Mouse (Mus musculus) limb, embryonic 13.5 days (tissue): ENCODE data around the gene Prss43. TPM values are rescaled to one million over a fixed set of nuclear protein-coding genes. Genes with fewer than 3 reads are reported as not detected.
"Not testable (repeated sequence)": the region's sequence is repeated elsewhere in the genome, so short reads cannot be mapped to it uniquely, and the experiment has no call there.

Source experiments
- ATAC-seq: fragments of 200-750 bp; cut with Nextera tagmentation; 2 replicates; pipeline ENCODE4 v1.8.0; 2017; ENCODE audit warnings: low read depth, moderate number of reproducible peaks, moderate TSS enrichment; ENCODE audit not compliant: low FRiP score
- H3K27ac ChIP-seq: fragments of 300-500 bp; sonication (generic); 2 replicates; pipeline ENCODE4 v1.5.1; 2015; ENCODE audit warnings: inconsistent platforms, mild to moderate bottlenecking, moderate library complexity
- H3K27me3 ChIP-seq: fragments of 300-500 bp; sonication (generic); 2 replicates; pipeline ENCODE4 v1.6.1; 2015; ENCODE audit warnings: mild to moderate bottlenecking, inconsistent platforms
- H3K36me3 ChIP-seq: fragments of 300-500 bp; sonication (generic); 2 replicates; pipeline ENCODE4 v1.6.1; 2015; ENCODE audit warnings: inconsistent platforms, mild to moderate bottlenecking, moderate library complexity
- H3K4me1 ChIP-seq: fragments of 300-500 bp; sonication (generic); 2 replicates; pipeline ENCODE4 v1.6.1; 2015; ENCODE audit warnings: inconsistent platforms
- H3K4me2 ChIP-seq: fragments of 300-500 bp; sonication (generic); replicated peaks from 2 replicates; pipeline ENCODE4 v1.6.1; 2015; ENCODE audit warnings: inconsistent platforms, mild to moderate bottlenecking, moderate library complexity
- H3K4me3 ChIP-seq: fragments of 300-500 bp; sonication (generic); 2 replicates; pipeline ENCODE4 v1.5.1; 2015; ENCODE audit warnings: moderate library complexity, mild to moderate bottlenecking, inconsistent platforms
- H3K9ac ChIP-seq: fragments of 300-500 bp; sonication (generic); 2 replicates; pipeline ENCODE4 v1.6.1; 2015; ENCODE audit warnings: mild to moderate bottlenecking, inconsistent platforms
- H3K9me3 ChIP-seq: fragments of 300-500 bp; sonication (generic); 2 replicates; pipeline ENCODE4 v1.6.1; 2016; ENCODE audit warnings: inconsistent platforms
- WGBS: fragments of 180-500 bp; shearing (Covaris S2); methylation state at CpG from one replicate; pipeline ENCODE4 v1.1.7; 2015; 5-methylcytosine and 5-hydroxymethylcytosine counted together
- polyA plus RNA-seq: library from polyadenylated mRNA; unstranded; fragments of >200 nt; fragmentation: Nextera tagmentation; extraction: Ambion mirVana; gene quantifications from 2 replicates; pipeline ENCODE4 v1.2.1, GENCODE M21; 2015

Gene Prss43
- polyA plus RNA-seq, 1 experiment from 2014 or later: not detected

DNA sequence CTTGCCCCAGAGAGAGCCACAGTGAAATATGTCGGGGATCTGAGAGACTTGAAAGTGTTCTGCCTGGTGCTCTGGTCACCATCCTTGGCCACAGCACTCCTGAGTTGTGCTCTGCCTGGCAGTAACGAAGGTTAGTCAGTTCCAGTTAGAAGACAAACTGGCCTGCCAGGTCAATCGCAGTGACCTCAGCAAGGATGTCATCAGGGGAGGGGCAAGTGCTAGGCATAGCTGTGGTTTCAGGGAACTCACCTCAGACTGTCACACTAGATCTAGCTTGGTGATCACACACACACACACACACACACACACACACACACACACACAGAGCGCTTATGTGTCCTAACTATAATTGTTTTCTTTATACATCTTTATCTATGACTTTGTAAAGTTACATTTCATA is 23.2 kb upstream of the Prss43 start:
- no peak overlapping the region for H3K4me3 ChIP-seq
- H3K4me1 ChIP-seq: no peaks in the 10 kb centered on the region
- H3K4me2 ChIP-seq: no peak overlapping the region
- no peaks in the 10 kb centered on the region for H3K9me3 ChIP-seq
- no peak overlapping the region for H3K9ac ChIP-seq
- 59% methylated on average over 4 of the region's 4 CpGs for WGBS
- H3K27ac ChIP-seq: no peak overlapping the region
- no peaks in the 10 kb centered on the region for H3K27me3 ChIP-seq
- no peaks in the 10 kb centered on the region for H3K36me3 ChIP-seq
- no peak for ATAC-seq

DNA sequence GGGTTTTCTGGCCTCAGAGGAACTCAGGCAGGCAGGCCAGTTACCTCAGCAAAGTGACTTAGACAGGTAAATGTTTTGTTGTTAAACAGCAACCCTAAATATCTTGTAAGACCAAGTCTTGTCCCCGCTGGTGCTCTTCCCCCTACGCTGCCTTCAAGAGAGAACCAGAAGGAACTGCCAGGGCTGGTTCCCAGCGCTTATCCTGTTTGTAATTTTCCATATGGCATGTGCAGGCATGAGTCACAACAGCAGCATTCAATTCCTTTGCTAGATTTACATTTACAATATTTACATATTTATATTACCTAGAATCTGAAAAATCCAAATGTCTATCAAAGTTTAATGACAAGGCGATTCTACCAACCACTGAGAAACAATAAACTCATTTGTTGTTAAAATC is 16.4 kb upstream of the Prss43 start:
- H3K4me3 ChIP-seq: no peak overlapping the region
- H3K4me2 ChIP-seq: no peak overlapping the region
- no peaks in the 10 kb centered on the region for H3K36me3 ChIP-seq
- 69% methylated on average over 4 of the region's 4 CpGs for WGBS
- no peak overlapping the region for H3K9ac ChIP-seq
- H3K27me3 ChIP-seq: no peaks in the 10 kb centered on the region
- no peak overlapping the region for H3K27ac ChIP-seq
- H3K4me1 ChIP-seq: no peaks in the 10 kb centered on the region
- no peaks in the 10 kb centered on the region for H3K9me3 ChIP-seq
- no peak for ATAC-seq

DNA sequence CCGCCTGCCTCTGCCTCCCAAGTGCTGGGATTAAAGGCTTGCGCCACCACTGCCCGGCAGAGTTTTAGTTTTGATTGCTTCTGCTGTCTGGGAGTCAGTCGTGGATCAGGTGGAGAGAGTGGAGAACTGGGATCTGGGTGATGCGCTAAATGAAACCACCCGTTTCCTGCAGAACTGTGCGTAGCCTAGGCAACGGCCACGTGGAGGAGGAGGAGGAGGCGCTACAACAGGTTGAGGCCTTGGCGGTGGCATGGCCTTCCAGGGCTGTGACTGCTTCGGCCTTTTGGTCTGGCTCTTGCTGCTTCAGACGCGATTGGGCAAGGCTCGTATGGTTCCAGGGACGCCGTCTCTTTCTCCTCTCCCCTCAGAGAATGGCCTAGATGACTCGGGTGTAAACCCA is 12.7 kb upstream of the Prss43 start, which contains the start of gene Prss44:
Gene Prss44 (plus strand): TSS at position 206 of the 400 bp plus-strand sequence.
- WGBS: 57% methylated on average over 18 of the region's 18 CpGs
- H3K4me2 ChIP-seq: no peak within 1 kb of the TSS

DNA sequence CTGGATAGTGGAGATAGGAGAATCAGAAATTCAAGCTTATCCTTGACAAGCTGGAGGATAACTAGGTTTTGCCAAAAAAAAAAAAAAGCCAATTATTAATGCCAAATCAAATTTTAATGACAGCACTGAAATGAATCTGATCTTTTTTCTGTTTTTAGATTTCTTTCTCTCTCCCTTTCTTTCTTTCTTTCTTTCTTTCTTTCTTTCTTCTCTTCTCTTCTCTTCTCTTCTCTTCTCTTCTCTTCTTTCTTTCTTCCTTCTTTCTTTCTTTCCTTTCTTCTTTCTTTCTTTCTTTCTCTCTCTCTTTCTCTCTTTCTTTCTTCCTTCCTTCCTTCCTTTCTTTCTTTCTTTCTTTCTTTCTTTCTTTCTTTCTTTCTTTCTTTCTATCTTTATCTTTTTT is 5.9 kb upstream of the Prss43 start:
- ATAC-seq, H3K27ac ChIP-seq, H3K36me3 ChIP-seq, H3K9ac ChIP-seq, H3K4me2 ChIP-seq, H3K27me3 ChIP-seq, H3K9me3 ChIP-seq, H3K4me1 ChIP-seq, H3K4me3 ChIP-seq: not testable (repeated sequence)

More for the DNA sequence above, 12.7 kb upstream of the Prss43 start, which contains the start of gene Prss44:
- Histone ChIP-seq H3K4me1 (no peaks in the 10 kb centered on the region), H3K9ac (no peak within 1 kb of the TSS), H3K27me3 (no peaks in the 10 kb centered on the region), H3K4me3 (no peak within 1 kb of the TSS), H3K9me3 (no peaks in the 10 kb centered on the region), H3K36me3 (no peaks in the 10 kb centered on the region), H3K27ac (no peak within 1 kb of the TSS)
- no peak for ATAC-seq

DNA sequence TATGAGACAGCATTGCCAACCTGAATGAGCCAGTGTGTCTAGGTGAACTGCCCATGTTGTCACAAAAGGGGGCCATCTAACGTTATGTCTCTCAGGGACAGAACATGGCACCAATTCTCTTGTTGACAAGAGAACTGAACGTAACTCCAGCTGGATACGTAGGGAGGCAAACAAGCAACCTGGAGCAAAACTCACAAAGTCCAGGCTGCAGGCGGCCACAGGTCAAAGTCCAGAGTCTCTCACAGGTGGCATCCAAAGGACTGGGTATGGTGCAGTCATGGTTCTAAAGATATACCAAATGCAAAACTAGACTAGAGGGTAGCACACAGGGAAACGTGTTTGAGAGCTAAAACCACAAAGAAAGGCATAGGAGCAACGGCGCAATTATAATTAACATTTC is 5.1 kb upstream of the Prss43 start:
- H3K27ac ChIP-seq: no peak overlapping the region
- no peaks in the 10 kb centered on the region; the same call in 1 of the 2 replicates for H3K9me3 ChIP-seq
- H3K4me2 ChIP-seq: no peak overlapping the region
- H3K4me1 ChIP-seq: peaks cover 8% of the 10 kb centered on the region
- no peak overlapping the region for H3K4me3 ChIP-seq
- 86% methylated on average over 7 of the region's 7 CpGs for WGBS
- 0 out of 2 replicates have a peak, but pooled peaks cover 4% of the 10 kb centered on the region for H3K27me3 ChIP-seq
- no peaks in the 10 kb centered on the region for H3K36me3 ChIP-seq
- ATAC-seq: no peak
- no peak overlapping the region for H3K9ac ChIP-seq

DNA sequence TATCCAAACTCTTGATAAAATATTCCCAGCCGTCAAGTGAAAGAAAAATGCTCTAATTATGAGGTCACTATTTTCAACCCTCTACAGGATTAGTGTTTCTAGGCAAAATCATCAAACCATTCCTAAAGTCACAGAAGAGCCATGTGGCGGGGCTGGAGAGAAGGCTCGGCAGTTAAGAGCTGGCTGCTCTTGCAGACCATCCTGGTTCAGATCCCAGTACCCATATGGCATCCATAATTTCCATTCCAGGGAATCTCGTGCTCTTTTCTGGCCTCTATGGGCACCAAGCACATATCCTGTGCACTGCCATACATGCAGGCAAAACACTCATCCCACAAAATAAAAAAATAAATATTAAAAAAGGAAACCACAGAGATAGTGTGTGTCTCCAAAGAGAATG is 1.1 kb upstream of the Prss43 start:
- H3K4me3 ChIP-seq: no peak overlapping the region
- no peak overlapping the region for H3K4me2 ChIP-seq
- no peak for ATAC-seq
- H3K4me1 ChIP-seq: peaks cover 8% of the 10 kb centered on the region
- peaks cover 10% of the 10 kb centered on the region; the same call in 1 of the 2 replicates for H3K27me3 ChIP-seq
- no peaks in the 10 kb centered on the region; the same call in 1 of the 2 replicates for H3K9me3 ChIP-seq
- H3K27ac ChIP-seq: no peak overlapping the region
- 58% methylated on average over 4 of the region's 4 CpGs for WGBS
- no peak overlapping the region for H3K9ac ChIP-seq
- no peaks in the 10 kb centered on the region for H3K36me3 ChIP-seq

DNA sequence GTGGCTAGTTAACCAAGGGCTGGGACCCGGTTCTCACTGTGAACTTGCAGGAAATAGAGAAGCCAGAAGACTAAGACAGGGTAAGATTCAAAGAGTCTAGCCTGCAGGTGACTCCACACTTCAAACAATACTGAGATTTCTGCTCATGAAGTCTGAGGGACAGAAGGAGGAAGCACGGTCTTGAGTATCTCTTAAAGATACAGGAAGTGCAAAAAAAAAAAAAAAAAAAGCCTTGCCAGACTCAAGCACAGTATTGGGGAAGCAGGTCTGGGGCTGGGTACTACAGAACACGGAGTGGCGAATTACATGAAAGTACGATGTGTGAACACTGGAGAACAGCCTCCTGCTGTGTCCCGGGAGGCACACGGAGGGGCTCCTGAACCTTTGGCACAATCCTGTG is 658 bp upstream of the Prss43 start:
- Histone ChIP-seq H3K4me1 (peaks cover 8% of the 10 kb centered on the region), H3K27ac (no peak overlapping the region), H3K9me3 (no peaks in the 10 kb centered on the region; the same call in 1 of the 2 replicates), H3K4me3 (no peak overlapping the region), H3K27me3 (peaks cover 10% of the 10 kb centered on the region; the same call in 1 of the 2 replicates), H3K9ac (no peak overlapping the region), H3K36me3 (no peaks in the 10 kb centered on the region), H3K4me2 (no peak overlapping the region)
- WGBS: 73% methylated on average over 7 of the region's 7 CpGs
- ATAC-seq: no peak

DNA sequence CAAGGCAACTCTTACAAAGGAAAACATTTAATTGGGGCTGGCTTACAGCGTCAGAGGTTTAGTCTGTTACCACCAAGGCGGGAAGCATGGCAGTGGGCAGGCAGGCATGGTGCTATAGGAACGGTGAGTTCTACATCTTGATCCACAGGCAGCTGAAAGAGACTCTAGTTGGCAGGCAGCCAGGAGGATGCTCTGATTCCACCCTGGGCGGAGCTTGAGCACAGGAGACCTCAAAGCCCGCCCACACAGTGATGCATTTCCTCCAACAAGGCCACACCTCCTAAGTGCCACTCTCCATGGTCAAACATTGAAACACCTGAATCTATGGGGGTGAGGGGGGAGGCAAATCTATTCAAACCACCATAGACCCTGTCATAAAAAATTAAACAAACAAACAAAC is 6.5 kb downstream of the Prss43 start:
- 73% methylated on average over 5 of the region's 5 CpGs for WGBS
- H3K4me1 ChIP-seq: no peaks in the 10 kb centered on the region
- no peaks in the 10 kb centered on the region for H3K9me3 ChIP-seq

DNA sequence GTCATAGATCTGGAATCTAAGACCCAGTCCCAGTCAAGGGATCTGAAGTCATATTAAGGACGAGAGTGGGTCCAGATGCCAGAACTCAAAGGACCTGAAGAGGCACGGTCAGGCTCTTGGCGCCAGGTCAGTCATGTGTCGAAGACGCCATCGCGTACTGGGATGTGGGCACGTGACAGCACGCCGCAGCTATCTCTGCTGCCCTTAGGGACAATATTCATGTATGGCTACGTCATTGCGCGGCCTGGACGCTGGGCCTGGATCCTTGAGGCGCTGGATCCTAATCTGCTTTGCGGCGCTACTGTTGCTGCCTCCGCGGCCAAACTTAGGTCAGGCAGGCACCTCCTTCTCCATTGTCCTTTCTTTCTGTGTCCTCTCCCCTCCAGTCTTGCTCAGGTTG is 7.9 kb downstream of the Prss43 start, which contains the start of gene Prss45:
Gene Prss45 (plus strand): TSS at position 178 of the 400 bp plus-strand sequence.
- peak within 1 kb of the TSS; percentile 11; the same call in 1 of the 2 replicates for H3K4me2 ChIP-seq
- H3K27me3 ChIP-seq: 0 out of 2 replicates have a peak, but pooled peaks cover 3% of the 10 kb centered on the region
- WGBS: 80% methylated on average over 19 of the region's 19 CpGs
- no peaks in the 10 kb centered on the region for H3K9me3 ChIP-seq
- no peaks in the 10 kb centered on the region for H3K4me1 ChIP-seq
- no peak within 1 kb of the TSS for H3K9ac ChIP-seq
- H3K27ac ChIP-seq: no peak within 1 kb of the TSS
- no peak within 1 kb of the TSS for H3K4me3 ChIP-seq
- no peaks in the 10 kb centered on the region for H3K36me3 ChIP-seq
- ATAC-seq: no peak

More for the DNA sequence above, 6.5 kb downstream of the Prss43 start:
- ATAC-seq: no peak
- Histone ChIP-seq H3K36me3 (no peaks in the 10 kb centered on the region), H3K4me2 (no peak overlapping the region), H3K9ac (no peak overlapping the region), H3K27ac (no peak overlapping the region), H3K27me3 (0 out of 2 replicates have a peak, but pooled peaks cover 3% of the 10 kb centered on the region), H3K4me3 (no peak overlapping the region)

DNA sequence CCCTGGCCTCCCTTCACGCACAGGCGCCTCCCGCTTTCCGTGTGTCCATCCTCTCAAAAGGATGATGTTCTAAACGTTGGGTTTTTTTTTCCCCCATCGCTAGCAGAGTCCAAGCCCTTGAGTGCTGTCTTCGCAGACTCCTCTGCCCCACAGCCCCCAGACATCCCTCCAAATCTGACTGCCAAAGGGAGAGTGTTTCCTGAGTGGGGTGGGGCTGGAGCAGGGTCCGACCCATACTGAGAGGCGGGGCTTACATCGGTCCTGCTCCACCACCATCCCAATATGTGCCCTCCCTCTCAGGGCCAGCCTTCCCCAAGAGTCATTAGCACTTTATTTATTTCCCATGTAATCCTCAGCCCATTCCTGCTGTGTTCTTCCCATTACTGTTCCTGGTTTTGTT is 8.5 kb downstream of the Prss43 start:
- Histone ChIP-seq H3K36me3 (no peaks in the 10 kb centered on the region), H3K9ac (no peak overlapping the region), H3K4me1 (no peaks in the 10 kb centered on the region), H3K4me2 (peak overlapping the region; percentile 11; the same call in 1 of the 2 replicates), H3K27ac (no peak overlapping the region), H3K27me3 (0 out of 2 replicates have a peak, but pooled peaks cover 3% of the 10 kb centered on the region), H3K4me3 (no peak overlapping the region), H3K9me3 (no peaks in the 10 kb centered on the region)
- 23% methylated on average over 10 of the region's 10 CpGs for WGBS
- no peak for ATAC-seq

DNA sequence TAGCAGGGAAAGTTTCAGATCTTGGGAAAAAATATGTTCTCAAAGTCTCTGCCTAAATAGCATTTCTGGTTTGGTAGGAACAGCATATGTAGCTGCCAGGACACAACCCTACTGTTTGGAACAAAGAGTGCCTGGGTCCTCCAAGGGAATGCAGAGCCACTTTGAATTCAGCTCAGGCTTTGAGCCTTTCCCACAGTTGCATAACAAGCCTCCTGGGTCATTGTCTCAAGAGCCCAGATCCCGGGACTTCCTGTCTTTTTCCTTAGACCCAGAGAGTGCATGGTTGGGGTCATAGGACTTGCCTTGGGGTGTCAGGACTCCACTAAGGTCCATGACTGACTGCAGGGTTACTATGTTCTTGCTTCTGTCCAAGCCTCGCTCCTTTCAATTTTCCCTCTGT is 9.6 kb downstream of the Prss43 start:
- no peaks in the 10 kb centered on the region for H3K36me3 ChIP-seq
- no peak overlapping the region for H3K9ac ChIP-seq
- no peak overlapping the region for H3K27ac ChIP-seq
- ATAC-seq: no peak
- H3K4me3 ChIP-seq: no peak overlapping the region
- no peak overlapping the region for H3K4me2 ChIP-seq
- 54% methylated on average over 2 of the region's 2 CpGs for WGBS
- 0 out of 2 replicates have a peak, but pooled peaks cover 3% of the 10 kb centered on the region for H3K27me3 ChIP-seq
- no peaks in the 10 kb centered on the region for H3K4me1 ChIP-seq
- no peaks in the 10 kb centered on the region for H3K9me3 ChIP-seq

DNA sequence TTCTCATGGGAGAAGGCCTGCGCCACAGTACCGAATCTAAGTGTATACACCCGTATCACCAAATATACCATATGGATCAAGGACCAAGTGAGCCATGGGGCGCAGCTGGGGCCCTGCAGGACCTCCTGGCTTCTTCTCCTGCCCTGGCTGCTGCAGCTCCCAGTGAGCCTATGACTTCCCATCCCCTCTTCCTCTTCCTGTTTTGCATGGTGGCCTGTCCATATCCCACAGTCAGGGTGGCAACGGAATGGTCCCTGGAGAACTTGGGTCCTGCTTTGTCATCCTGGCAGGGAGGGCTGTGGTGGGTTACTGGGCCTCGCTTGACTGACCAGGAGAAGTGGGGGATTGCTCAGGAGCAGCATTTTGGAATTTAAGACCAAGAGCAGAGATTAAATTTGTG is 14.4 kb downstream of the Prss43 start:
- 83% methylated on average over 6 of the region's 6 CpGs for WGBS
- Histone ChIP-seq H3K27ac (no peak overlapping the region), H3K36me3 (no peaks in the 10 kb centered on the region), H3K4me3 (no peak overlapping the region), H3K27me3 (no peaks in the 10 kb centered on the region), H3K9ac (no peak overlapping the region), H3K9me3 (no peaks in the 10 kb centered on the region), H3K4me1 (no peaks in the 10 kb centered on the region), H3K4me2 (no peak overlapping the region)
- ATAC-seq: no peak

DNA sequence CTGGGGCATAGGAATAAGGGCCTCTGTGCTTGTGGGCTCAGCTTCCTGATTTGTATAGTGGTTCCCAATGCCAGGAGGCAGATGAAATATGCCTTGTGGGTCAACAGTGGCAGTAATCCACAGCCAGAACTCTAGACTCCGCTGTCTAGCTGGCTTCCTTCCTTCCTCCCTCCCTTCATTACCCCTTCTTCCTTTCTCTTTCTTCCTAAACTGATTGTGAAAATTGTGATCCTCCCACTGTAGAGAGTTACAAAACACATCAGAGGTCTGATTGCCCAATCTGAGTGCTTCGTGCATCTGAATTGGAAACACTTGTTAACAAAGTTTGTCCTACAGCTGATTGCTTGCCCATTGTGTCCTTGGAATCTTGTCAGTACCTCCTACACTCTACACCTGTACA is 14.9 kb downstream of the Prss43 start:
- Histone ChIP-seq H3K4me1 (no peaks in the 10 kb centered on the region), H3K36me3 (no peaks in the 10 kb centered on the region), H3K4me3 (no peak overlapping the region), H3K27ac (no peak overlapping the region), H3K9me3 (no peaks in the 10 kb centered on the region), H3K4me2 (no peak overlapping the region), H3K27me3 (no peaks in the 10 kb centered on the region), H3K9ac (no peak overlapping the region)
- no peak for ATAC-seq
- WGBS: 75% methylated on average over 2 of the region's 2 CpGs
